Mouse (Mus musculus) lung, postnatal 4 days (tissue): ENCODE measurements around the gene Fbxo30.

Source experiments
- DNase-seq, 2 experiments: peaks; one replicate each; pipeline ENCODE4 v3.0.0; 2021

Gene Fbxo30

GRCm38 (mm10) chr10:11323202-11323898 lies 42.2 kb downstream of the Fbxo30 start:
- no peak for DNase-seq

GRCm38 (mm10) chr10:11326526-11326925 lies 45.4 kb downstream of the Fbxo30 start:
- DNase-seq = no peak

- DNase-seq = peak; percentile 88 to 93
Measured at GRCm38 (mm10) chr10:11343205-11344141, 62.3 kb downstream of the Fbxo30 start, which contains the start of gene Epm2a. TSS of gene Epm2a (plus strand) at chr10:11343404.

GRCm38 (mm10) chr10:11344536-11345468 lies 63.7 kb downstream of the Fbxo30 start:
- peak; percentile 15 to 33 for DNase-seq
